Mouse (Mus musculus): ENCODE measurements around the gene Katnal1.

- no peak for TF ChIP-seq CTCF (IDR thresholded peaks at IDR 0.05)
- no peak for TF ChIP-seq EP300 (IDR thresholded peaks at IDR 0.05)
Observed at GRCm38 (mm10) chr5:148965089-148965591, 36.0 kb upstream of the Katnal1 start.
